Mouse (Mus musculus) heart, embryonic 14.5 days (tissue): ENCODE results near the gene Ltbp1. TPM values are rescaled to one million over a fixed set of nuclear protein-coding genes. Genes with fewer than 3 reads are reported as not detected.
A peak's percentile ranks its signal among the peaks of the same experiment; 100 is the strongest.

ENCODE experiments used
- ATAC-seq: fragments of 200-750 bp; cut with Nextera tagmentation; 2 replicates; pipeline ENCODE4 v1.8.0; 2017; ENCODE audit warnings: low read depth, moderate TSS enrichment; ENCODE audit not compliant: insufficient number of reproducible peaks, insufficient read depth, low FRiP score
- H3K27ac ChIP-seq, 2 experiments: fragments of 200-500 bp in 1 of 2; fragments of 300-500 bp in 1 of 2; sonication (generic) in 1 of 2; replicated peaks in 1 of 2; 2 replicates each; pipeline ENCODE4 v1.5.1; 2012 to 2014; ENCODE audit warnings: low read depth in 2 of 2, low read length in 2 of 2, control low read depth in 1 of 2, mild to moderate bottlenecking in 1 of 2, mixed read lengths in 1 of 2; ENCODE audit not compliant: control insufficient read depth in 1 of 2, insufficient read depth in 1 of 2
- H3K27me3 ChIP-seq: fragments of 300-500 bp; sonication (generic); 2 replicates; pipeline ENCODE4 v1.6.1; 2014; ENCODE audit warnings: mild to moderate bottlenecking, low read length, control low read depth; ENCODE audit not compliant: control insufficient read depth, insufficient read depth
- H3K36me3 ChIP-seq: fragments of 300-500 bp; sonication (generic); 2 replicates; pipeline ENCODE4 v1.6.1; 2014; ENCODE audit warnings: mild to moderate bottlenecking, control low read depth, low read length, mixed read lengths; ENCODE audit not compliant: control insufficient read depth, insufficient read depth
- H3K4me1 ChIP-seq, 2 experiments: fragments of 200-500 bp in 1 of 2; fragments of 300-500 bp in 1 of 2; sonication (generic) in 1 of 2; 2 replicates each; pipeline ENCODE4 v1.6.1; 2012 to 2014; ENCODE audit warnings: low read length in 2 of 2, control low read depth in 1 of 2, mixed read lengths in 1 of 2; ENCODE audit not compliant: control insufficient read depth in 2 of 2, insufficient read depth in 2 of 2
- H3K4me2 ChIP-seq: fragments of 300-500 bp; sonication (generic); 2 replicates; pipeline ENCODE4 v1.6.1; 2014; ENCODE audit warnings: mild to moderate bottlenecking, low read length
- H3K4me3 ChIP-seq, 2 experiments: fragments of 200-500 bp in 1 of 2; fragments of 300-500 bp in 1 of 2; sonication (generic) in 1 of 2; 2 replicates each; pipeline ENCODE4 v1.5.1; 2012 to 2014; ENCODE audit warnings: low read length in 2 of 2, mild to moderate bottlenecking in 2 of 2, control low read depth in 1 of 2, low read depth in 1 of 2, moderate library complexity in 1 of 2; ENCODE audit not compliant: control insufficient read depth in 1 of 2, insufficient read depth in 1 of 2
- H3K9ac ChIP-seq: fragments of 300-500 bp; sonication (generic); 2 replicates; pipeline ENCODE4 v1.6.1; 2014; ENCODE audit warnings: mild to moderate bottlenecking, low read length
- H3K9me3 ChIP-seq: fragments of 300-500 bp; sonication (generic); 2 replicates; pipeline ENCODE4 v1.6.1; 2016; ENCODE audit warnings: low read length, control low read depth; ENCODE audit not compliant: control insufficient read depth
- WGBS: fragments of 180-500 bp; shearing (Covaris S2); extraction: QIAGEN DNeasy Blood & Tissue Kit; methylation state at CpG from one replicate; pipeline ENCODE4 v1.1.7; 2014; 5-methylcytosine and 5-hydroxymethylcytosine counted together
- polyA plus RNA-seq: library from polyadenylated mRNA; unstranded; fragments of >200 nt; fragmentation: Nextera tagmentation; extraction: Ambion mirVana; gene quantifications from 2 replicates; pipeline ENCODE4 v1.2.1, GENCODE M21; 2014

Ltbp1 gene
- polyA plus RNA-seq, 1 experiment from 2014 or later, result 38.1 TPM

GRCm38 (mm10) chr17:75036881-75037280 lies 31.5 kb downstream of the Ltbp1 start:
- Histone ChIP-seq H3K4me1 (peaks cover 6 to 19% of the 10 kb centered on the region in 2 experiments), H3K27me3 (no peaks in the 10 kb centered on the region), H3K4me2 (no peak overlapping the region), H3K9ac (no peak overlapping the region), H3K27ac (no peak overlapping the region), H3K4me3 (no peak overlapping the region), H3K9me3 (no peaks in the 10 kb centered on the region), H3K36me3 (no peaks in the 10 kb centered on the region)
- no peak for ATAC-seq
- WGBS, result 63% methylated on average over 6 of the region's 6 CpGs

GRCm38 (mm10) chr17:75039017-75039416 lies 33.6 kb downstream of the Ltbp1 start:
- Histone ChIP-seq H3K36me3 (no peaks in the 10 kb centered on the region), H3K9ac (no peak overlapping the region), H3K4me3 (no peak overlapping the region), H3K4me2 (no peak overlapping the region), H3K27ac (no peak overlapping the region), H3K9me3 (no peaks in the 10 kb centered on the region), H3K4me1 (peaks cover 6 to 20% of the 10 kb centered on the region in 2 experiments), H3K27me3 (no peaks in the 10 kb centered on the region)
- 85% methylated on average over 4 of the region's 4 CpGs for WGBS
- ATAC-seq, result no peak

- no peak overlapping the region for H3K27ac ChIP-seq
- 79% methylated on average over 8 of the region's 8 CpGs for WGBS
These were observed 44.1 kb downstream of the Ltbp1 start for GRCm38 (mm10) chr17:75049366-75049969.

GRCm38 (mm10) chr17:75051440-75051925 lies 46.1 kb downstream of the Ltbp1 start:
- Histone ChIP-seq H3K27ac (no peak overlapping the region), H3K4me2 (no peak overlapping the region), H3K9me3 (no peaks in the 10 kb centered on the region), H3K27me3 (no peaks in the 10 kb centered on the region), H3K9ac (no peak overlapping the region), H3K4me1 (peaks cover 10 to 14% of the 10 kb centered on the region in 2 experiments), H3K36me3 (no peaks in the 10 kb centered on the region), H3K4me3 (no peak overlapping the region)
- WGBS, result 80% methylated on average over 8 of the region's 8 CpGs
- ATAC-seq, result no peak

More at GRCm38 (mm10) chr17:75049366-75049969, 44.1 kb downstream of the Ltbp1 start:
- Histone ChIP-seq H3K9ac (no peak overlapping the region), H3K4me3 (no peak overlapping the region), H3K9me3 (peaks cover 7% of the 10 kb centered on the region; the same call in 1 of the 2 replicates), H3K4me1 (peaks cover 2 to 6% of the 10 kb centered on the region in 2 experiments; a peak in 2 of 4 replicates), H3K27me3 (no peaks in the 10 kb centered on the region), H3K36me3 (no peaks in the 10 kb centered on the region), H3K4me2 (no peak overlapping the region)
- no peak for ATAC-seq

GRCm38 (mm10) chr17:75055235-75055634 lies 49.9 kb downstream of the Ltbp1 start:
- Histone ChIP-seq H3K36me3 (no peaks in the 10 kb centered on the region), H3K4me1 (peaks cover 12 to 20% of the 10 kb centered on the region in 2 experiments), H3K4me2 (no peak overlapping the region), H3K9ac (no peak overlapping the region), H3K4me3 (no peak overlapping the region), H3K9me3 (no peaks in the 10 kb centered on the region), H3K27ac (no peak overlapping the region), H3K27me3 (no peaks in the 10 kb centered on the region)
- ATAC-seq, result no peak
- WGBS, result 71% methylated on average over 5 of the region's 5 CpGs

GRCm38 (mm10) chr17:75055961-75056360 lies 50.6 kb downstream of the Ltbp1 start:
- H3K9ac ChIP-seq, result no peak overlapping the region
- H3K9me3 ChIP-seq, result no peaks in the 10 kb centered on the region
- ATAC-seq, result no peak
- H3K4me3 ChIP-seq, result no peak overlapping the region
- H3K4me1 ChIP-seq, result peaks cover 12 to 20% of the 10 kb centered on the region in 2 experiments
- no peak overlapping the region for H3K27ac ChIP-seq
- 65% methylated on average over 6 of the region's 6 CpGs for WGBS
- no peak overlapping the region for H3K4me2 ChIP-seq
- H3K27me3 ChIP-seq, result no peaks in the 10 kb centered on the region
- no peaks in the 10 kb centered on the region for H3K36me3 ChIP-seq

GRCm38 (mm10) chr17:75056631-75057030 lies 51.3 kb downstream of the Ltbp1 start:
- H3K9me3 ChIP-seq, result no peaks in the 10 kb centered on the region
- H3K4me3 ChIP-seq, result no peak overlapping the region
- WGBS, result 60% methylated on average over 8 of the region's 8 CpGs
- H3K27ac ChIP-seq, result 0 out of 4 replicates have a peak overlapping the region, but pooled peaks of 1 of the 2 experiments have one; percentile 28
- H3K4me1 ChIP-seq, result peaks cover 10 to 20% of the 10 kb centered on the region in 2 experiments
- no peaks in the 10 kb centered on the region for H3K27me3 ChIP-seq
- 0 out of 2 replicates have a peak overlapping the region, but pooled peaks have one; percentile 25 for H3K9ac ChIP-seq
- H3K4me2 ChIP-seq, result no peak overlapping the region
- ATAC-seq, result no peak
- H3K36me3 ChIP-seq, result no peaks in the 10 kb centered on the region
